Mouse (Mus musculus): ENCODE results near the gene Otop3. TPM values are rescaled to one million over a fixed set of nuclear protein-coding genes. Genes with fewer than 3 reads are reported as not detected.

The Otop3 gene
- polyA plus RNA-seq, 1 experiment, result not detected

DNA sequence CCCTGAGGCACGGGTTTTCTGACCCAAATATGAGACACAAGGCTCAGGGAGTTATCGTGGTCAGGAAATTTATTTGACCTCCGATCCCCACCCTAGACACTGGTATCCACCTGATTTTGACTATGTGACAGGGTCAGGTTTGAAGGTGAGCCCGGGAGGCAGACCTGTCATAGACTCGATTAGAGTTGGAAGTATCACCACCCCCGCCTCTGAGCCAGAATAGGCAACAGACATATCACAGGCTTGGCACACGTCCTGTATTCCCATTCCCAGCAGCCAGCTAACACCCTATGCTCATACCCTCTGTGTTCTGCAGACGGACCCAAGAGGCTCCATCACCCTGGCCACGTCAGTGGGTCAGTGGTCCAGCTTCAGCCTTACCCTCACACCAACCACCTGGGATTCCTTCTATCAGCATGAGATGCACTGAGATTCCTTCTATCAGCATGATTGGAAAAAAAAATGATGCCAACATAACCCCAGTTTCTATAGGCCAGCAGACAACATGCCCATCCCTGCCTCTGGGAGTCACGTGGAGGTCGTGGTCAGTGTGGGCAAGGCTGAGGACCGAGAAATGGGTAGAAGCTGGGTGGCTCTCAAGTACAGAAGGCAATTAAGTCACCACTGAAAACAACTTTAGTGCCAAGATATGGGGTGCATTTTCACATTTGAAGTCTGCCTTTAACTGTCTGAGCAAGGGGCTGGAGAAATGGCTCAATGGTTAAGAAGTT, 40.3 kb downstream of the Otop3 start:
- Histone ChIP-seq H3K4me3 (ENCODE audit: insufficient read depth, poor library complexity, severe bottlenecking) (no peak overlapping the region), H3ac (ENCODE audit: control insufficient read depth, insufficient read length, low read depth) (no peak overlapping the region)
- TF ChIP-seq CEBPB (IDR thresholded peaks at IDR 0.05; ENCODE audit: low read depth) (no peak), MYOG (IDR thresholded peaks at IDR 0.05; ENCODE audit: control insufficient read depth, extremely low read depth, insufficient read length) (no peak), MAX (IDR thresholded peaks at IDR 0.05) (no peak), MYOD1 (IDR thresholded peaks at IDR 0.05; ENCODE audit: control insufficient read depth, insufficient read length, low read depth) (no peak), CTCF (IDR thresholded peaks at IDR 0.05; ENCODE audit: control insufficient read depth, insufficient read depth, insufficient read length) (no peak), FOSL1 (IDR thresholded peaks at IDR 0.05; ENCODE audit: insufficient read depth, low read length, poor library complexity, severe bottlenecking) (no peak), USF1 (IDR thresholded peaks at IDR 0.05; ENCODE audit: low read depth) (peak; percentile 94)

DNA sequence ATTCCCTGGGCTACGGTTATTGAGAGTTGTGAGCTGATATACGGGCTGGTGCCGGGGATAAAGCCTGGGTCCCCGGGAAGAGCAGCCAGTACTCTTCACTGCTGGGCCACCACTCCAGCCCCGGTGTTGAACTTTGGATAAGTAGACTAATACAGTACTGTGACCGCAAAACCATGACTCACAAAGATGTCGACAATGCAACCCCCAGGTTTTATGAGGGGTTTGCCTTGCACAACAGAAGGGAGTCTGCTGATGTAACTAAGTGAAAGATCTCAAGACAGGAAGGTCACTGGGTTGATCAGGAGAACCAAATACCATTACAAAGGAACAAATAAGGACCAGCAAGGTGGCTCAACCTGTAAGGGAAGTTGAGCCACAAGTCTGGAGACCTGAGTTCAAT, 42.2 kb downstream of the Otop3 start:
- Histone ChIP-seq H3K79me2 (ENCODE audit: control insufficient read depth, insufficient read depth) (no peaks in the 10 kb centered on the region), H3K27me3 (ENCODE audit: control insufficient read depth, insufficient read depth, insufficient read length) (no peaks in the 10 kb centered on the region), H3K79me3 (ENCODE audit: low read depth) (no peaks in the 10 kb centered on the region), H3K36me3 (ENCODE audit: control insufficient read depth, insufficient read depth) (no peaks in the 10 kb centered on the region), H3K4me3 (ENCODE audit: insufficient read depth, poor library complexity, severe bottlenecking) (no peak overlapping the region), H3ac (ENCODE audit: control insufficient read depth, insufficient read length, low read depth) (peak overlapping the region; percentile 20)
- TF ChIP-seq MYOG (IDR thresholded peaks at IDR 0.05; ENCODE audit: control insufficient read depth, extremely low read depth, insufficient read length), result no peak
- TF ChIP-seq CTCF (IDR thresholded peaks at IDR 0.05; ENCODE audit: control insufficient read depth, insufficient read depth, insufficient read length), result no peak
- TF ChIP-seq CEBPB (IDR thresholded peaks at IDR 0.05; ENCODE audit: low read depth), result peak; percentile 98
- no peak for TF ChIP-seq MAX (IDR thresholded peaks at IDR 0.05)
- peak; percentile 65 for TF ChIP-seq FOSL1 (IDR thresholded peaks at IDR 0.05; ENCODE audit: insufficient read depth, low read length, poor library complexity, severe bottlenecking)
- TF ChIP-seq MYOD1 (IDR thresholded peaks at IDR 0.05; ENCODE audit: control insufficient read depth, insufficient read length, low read depth), result no peak

More for the DNA sequence above, 40.3 kb downstream of the Otop3 start:
- Histone ChIP-seq H3K27me3 (ENCODE audit: control insufficient read depth, insufficient read depth, insufficient read length) (no peaks in the 10 kb centered on the region), H3K79me2 (ENCODE audit: control insufficient read depth, insufficient read depth) (no peaks in the 10 kb centered on the region), H3K79me3 (ENCODE audit: low read depth) (no peaks in the 10 kb centered on the region), H3K36me3 (ENCODE audit: control insufficient read depth, insufficient read depth) (no peaks in the 10 kb centered on the region)

DNA sequence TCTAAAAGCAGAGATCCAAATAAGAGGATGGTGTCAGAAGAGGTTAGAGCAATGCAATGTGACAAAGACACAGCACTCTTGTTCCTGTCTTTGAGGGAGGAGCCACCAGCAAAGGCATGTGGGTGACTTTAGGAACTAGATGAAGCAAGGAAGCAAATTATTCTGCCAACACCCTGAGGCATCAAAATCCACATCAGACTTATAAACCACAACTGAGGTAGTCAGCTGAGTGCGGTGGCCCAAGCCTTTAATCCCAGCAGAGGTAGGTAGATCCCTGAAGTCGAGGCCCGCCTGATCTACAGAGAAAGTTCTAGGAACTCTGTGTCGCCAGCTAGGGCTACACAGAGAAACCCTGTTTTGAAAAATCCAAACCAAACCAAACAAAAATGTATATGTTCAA, 42.7 kb downstream of the Otop3 start:
- H3ac ChIP-seq (ENCODE audit: control insufficient read depth, insufficient read length, low read depth), result no peak overlapping the region
- no peaks in the 10 kb centered on the region for H3K27me3 ChIP-seq (ENCODE audit: control insufficient read depth, insufficient read depth, insufficient read length)
- H3K79me3 ChIP-seq (ENCODE audit: low read depth), result peaks cover under 1% of the 10 kb centered on the region
- TF ChIP-seq USF1 (IDR thresholded peaks at IDR 0.05; ENCODE audit: low read depth) (no peak), MAX (IDR thresholded peaks at IDR 0.05) (no peak), FOSL1 (IDR thresholded peaks at IDR 0.05; ENCODE audit: insufficient read depth, low read length, poor library complexity, severe bottlenecking) (no peak), MYOG (IDR thresholded peaks at IDR 0.05; ENCODE audit: control insufficient read depth, extremely low read depth, insufficient read length) (no peak), CEBPB (IDR thresholded peaks at IDR 0.05; ENCODE audit: low read depth) (no peak), MYOD1 (IDR thresholded peaks at IDR 0.05; ENCODE audit: control insufficient read depth, insufficient read length, low read depth) (no peak), CTCF (IDR thresholded peaks at IDR 0.05; ENCODE audit: control insufficient read depth, insufficient read depth, insufficient read length) (no peak)
- H3K4me3 ChIP-seq (ENCODE audit: insufficient read depth, poor library complexity, severe bottlenecking), result no peak overlapping the region
- no peaks in the 10 kb centered on the region for H3K36me3 ChIP-seq (ENCODE audit: control insufficient read depth, insufficient read depth)
- peaks cover 4% of the 10 kb centered on the region for H3K79me2 ChIP-seq (ENCODE audit: control insufficient read depth, insufficient read depth)

DNA sequence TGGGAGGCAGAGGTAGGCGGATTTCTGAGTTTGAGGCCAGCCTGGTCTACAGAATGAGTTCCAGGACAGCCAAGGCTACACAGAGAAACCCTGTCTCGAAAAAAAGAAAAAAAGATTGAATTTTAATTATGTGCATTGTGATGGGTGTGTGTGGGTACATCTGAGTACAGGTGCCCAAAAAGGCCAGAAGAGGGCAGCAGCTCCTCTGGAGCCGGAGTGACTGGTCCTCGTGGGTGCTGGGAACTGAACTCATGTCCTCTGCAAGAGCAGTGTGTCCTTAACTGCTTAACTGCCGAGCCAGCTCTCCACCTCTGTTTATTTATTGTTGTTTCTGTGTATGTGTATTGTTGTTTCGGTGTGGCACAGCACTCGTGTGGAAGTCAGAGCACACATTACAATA, 43.3 kb downstream of the Otop3 start:
- Histone ChIP-seq H3K36me3 (ENCODE audit: control insufficient read depth, insufficient read depth) (no peaks in the 10 kb centered on the region), H3K4me3 (ENCODE audit: insufficient read depth, poor library complexity, severe bottlenecking) (no peak overlapping the region), H3K79me2 (ENCODE audit: control insufficient read depth, insufficient read depth) (peaks cover 10% of the 10 kb centered on the region), H3K27me3 (ENCODE audit: control insufficient read depth, insufficient read depth, insufficient read length) (no peaks in the 10 kb centered on the region), H3K79me3 (ENCODE audit: low read depth) (peaks cover 6% of the 10 kb centered on the region), H3ac (ENCODE audit: control insufficient read depth, insufficient read length, low read depth) (no peak overlapping the region)
- TF ChIP-seq CTCF (IDR thresholded peaks at IDR 0.05; ENCODE audit: control insufficient read depth, insufficient read depth, insufficient read length), result no peak
- no peak for TF ChIP-seq FOSL1 (IDR thresholded peaks at IDR 0.05; ENCODE audit: insufficient read depth, low read length, poor library complexity, severe bottlenecking)
- TF ChIP-seq MAX (IDR thresholded peaks at IDR 0.05), result no peak
- no peak for TF ChIP-seq MYOD1 (IDR thresholded peaks at IDR 0.05; ENCODE audit: control insufficient read depth, insufficient read length, low read depth)
- no peak for TF ChIP-seq CEBPB (IDR thresholded peaks at IDR 0.05; ENCODE audit: low read depth)
- TF ChIP-seq MYOG (IDR thresholded peaks at IDR 0.05; ENCODE audit: control insufficient read depth, extremely low read depth, insufficient read length), result no peak
- TF ChIP-seq USF1 (IDR thresholded peaks at IDR 0.05; ENCODE audit: low read depth), result no peak

DNA sequence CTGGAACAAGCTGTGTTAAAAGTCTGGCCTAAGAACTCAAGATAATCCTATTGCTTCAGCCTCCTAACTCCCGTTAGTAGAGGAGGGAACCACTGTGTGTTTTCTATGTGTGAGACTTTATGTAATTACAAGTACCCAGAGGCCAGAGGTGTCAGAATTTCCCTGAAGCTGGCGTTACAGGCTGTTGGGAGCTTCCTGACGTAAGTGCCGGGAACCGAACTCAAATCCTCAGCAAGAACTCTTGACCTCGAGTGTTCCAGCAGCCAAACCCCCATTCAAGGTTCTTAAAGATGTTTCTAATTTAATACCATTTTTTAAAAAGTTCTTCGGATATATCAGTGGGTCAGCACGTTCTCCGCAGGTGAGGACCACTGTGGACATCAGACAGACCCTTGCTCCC, 46.7 kb downstream of the Otop3 start:
- no peak for TF ChIP-seq CEBPB (IDR thresholded peaks at IDR 0.05; ENCODE audit: low read depth)
- no peak for TF ChIP-seq MYOG (IDR thresholded peaks at IDR 0.05; ENCODE audit: control insufficient read depth, extremely low read depth, insufficient read length)
- TF ChIP-seq CTCF (IDR thresholded peaks at IDR 0.05; ENCODE audit: control insufficient read depth, insufficient read depth, insufficient read length), result no peak
- TF ChIP-seq MYOD1 (IDR thresholded peaks at IDR 0.05; ENCODE audit: control insufficient read depth, insufficient read length, low read depth), result no peak
- TF ChIP-seq FOSL1 (IDR thresholded peaks at IDR 0.05; ENCODE audit: insufficient read depth, low read length, poor library complexity, severe bottlenecking), result no peak
- TF ChIP-seq USF1 (IDR thresholded peaks at IDR 0.05; ENCODE audit: low read depth), result no peak
- no peak for TF ChIP-seq MAX (IDR thresholded peaks at IDR 0.05)
- Histone ChIP-seq H3K79me2 (ENCODE audit: control insufficient read depth, insufficient read depth) (peaks cover 44% of the 10 kb centered on the region), H3K4me3 (ENCODE audit: insufficient read depth, poor library complexity, severe bottlenecking) (peak overlapping the region; percentile 79), H3K36me3 (ENCODE audit: control insufficient read depth, insufficient read depth) (peaks cover 2% of the 10 kb centered on the region), H3K27me3 (ENCODE audit: control insufficient read depth, insufficient read depth, insufficient read length) (no peaks in the 10 kb centered on the region), H3ac (ENCODE audit: control insufficient read depth, insufficient read length, low read depth) (no peak overlapping the region), H3K79me3 (ENCODE audit: low read depth) (peaks cover 34% of the 10 kb centered on the region)

Measured in C2C12 (cell line).